Mouse (Mus musculus) midbrain, embryonic 14.5 days (tissue): ENCODE results near the gene Txnrd3. TPM values are rescaled to one million over a fixed set of nuclear protein-coding genes. Genes with fewer than 3 reads are reported as not detected.

Experiments
- polyA plus RNA-seq: library from polyadenylated mRNA; unstranded; fragments of >200 nt; fragmentation: Nextera tagmentation; extraction: Ambion mirVana; gene quantifications from 2 replicates; pipeline ENCODE4 v1.2.1, GENCODE M21; 2014

Gene Txnrd3
- polyA plus RNA-seq, 1 experiment from 2014 or later: 17.6 TPM

Other genes with a start within 250 kb of the Txnrd3 start
- gene Chchd6, start 48.3 kb upstream of the Txnrd3 start, polyA plus RNA-seq: 164 and 204 TPM in 2 replicates
- gene Vmn1r40, start 63.6 kb downstream of the Txnrd3 start, polyA plus RNA-seq: not detected in 2 replicates
- gene Vmn1r41, start 96.8 kb downstream of the Txnrd3 start, polyA plus RNA-seq: not detected in 2 replicates
- gene Vmn1r42, start 232.4 kb downstream of the Txnrd3 start, polyA plus RNA-seq: not detected in 2 replicates
- not detected in 2 replicates for gene Vmn1r43, start 232.4 kb downstream of the Txnrd3 start, polyA plus RNA-seq
- not detected in 2 replicates for gene Vmn1r44, start 239.7 kb downstream of the Txnrd3 start, polyA plus RNA-seq